Mouse (Mus musculus) liver, postnatal 0 days (tissue): ENCODE measurements around the gene Adipor2. TPM values are rescaled to one million over a fixed set of nuclear protein-coding genes. Genes with fewer than 3 reads are reported as not detected.

Experiments
- ATAC-seq: fragments of 200-750 bp; cut with Nextera tagmentation; 2 replicates; pipeline ENCODE4 v1.8.0; 2017; ENCODE audit warnings: mild to moderate bottlenecking, moderate library complexity
- DNase-seq: peaks from one replicate; pipeline ENCODE4 v3.0.0-alpha.2; 2016
- H3K27ac ChIP-seq: fragments of 300-500 bp; sonication (generic); 2 replicates; pipeline ENCODE4 v1.5.1; 2014; ENCODE audit warnings: antibody characterized with exemption, moderate library complexity, mild to moderate bottlenecking, low read depth
- H3K27me3 ChIP-seq: fragments of 300-500 bp; sonication (generic); 2 replicates; pipeline ENCODE4 v1.6.1; 2014; ENCODE audit warnings: low read length, control low read depth, mixed read lengths; ENCODE audit not compliant: insufficient read depth
- H3K36me3 ChIP-seq: fragments of 300-500 bp; sonication (generic); replicated peaks from 2 replicates; pipeline ENCODE4 v1.6.1; 2014; ENCODE audit warnings: mild to moderate bottlenecking, control low read depth, low read length, moderate library complexity, mixed read lengths; ENCODE audit not compliant: insufficient read depth
- H3K4me1 ChIP-seq: fragments of 300-500 bp; sonication (generic); 2 replicates; pipeline ENCODE4 v1.6.1; 2014; ENCODE audit warnings: antibody characterized with exemption, mild to moderate bottlenecking, control low read depth; ENCODE audit not compliant: insufficient read depth
- H3K4me2 ChIP-seq: fragments of 300-500 bp; sonication (generic); 2 replicates; pipeline ENCODE4 v1.6.1; 2014; ENCODE audit warnings: low read depth, mild to moderate bottlenecking, low read length, moderate library complexity, mixed read lengths
- H3K4me3 ChIP-seq: fragments of 300-500 bp; sonication (generic); 2 replicates; pipeline ENCODE4 v1.5.1; 2014; ENCODE audit warnings: low read depth, low read length
- H3K9ac ChIP-seq: fragments of 300-500 bp; sonication (generic); replicated peaks from 2 replicates; pipeline ENCODE4 v1.6.1; 2014; ENCODE audit warnings: mild to moderate bottlenecking, moderate library complexity
- H3K9me3 ChIP-seq: fragments of 300-500 bp; sonication (generic); 2 replicates; pipeline ENCODE4 v1.6.1; 2016; ENCODE audit warnings: mild to moderate bottlenecking, control low read depth, low read length, mixed read lengths
- CTCF ChIP-seq: sonication (generic); IDR thresholded peaks from 2 replicates; pipeline ENCODE4 v1.5.1; 2016; ENCODE audit warnings: antibody characterized with exemption, low read depth
- EP300 ChIP-seq: IDR thresholded peaks from 2 replicates; pipeline ENCODE4 v1.6.1; 2016; ENCODE audit warnings: antibody characterized with exemption, low read depth, mild to moderate bottlenecking
- WGBS: fragments of 180-500 bp; shearing (Covaris S2); extraction: QIAGEN DNeasy Blood & Tissue Kit; methylation state at CpG from one replicate; pipeline ENCODE4 v1.1.7; 2014; ENCODE audit not compliant: insufficient replicate concordance; 5-methylcytosine and 5-hydroxymethylcytosine counted together
- polyA plus RNA-seq: library from polyadenylated mRNA; unstranded; fragments of >200 nt; fragmentation: Nextera tagmentation; extraction: Ambion mirVana; gene quantifications from 2 replicates; pipeline ENCODE4 v1.2.1, GENCODE M21; 2015

The Adipor2 gene
- polyA plus RNA-seq, 1 experiment from 2014 or later = 58.6 TPM

DNA sequence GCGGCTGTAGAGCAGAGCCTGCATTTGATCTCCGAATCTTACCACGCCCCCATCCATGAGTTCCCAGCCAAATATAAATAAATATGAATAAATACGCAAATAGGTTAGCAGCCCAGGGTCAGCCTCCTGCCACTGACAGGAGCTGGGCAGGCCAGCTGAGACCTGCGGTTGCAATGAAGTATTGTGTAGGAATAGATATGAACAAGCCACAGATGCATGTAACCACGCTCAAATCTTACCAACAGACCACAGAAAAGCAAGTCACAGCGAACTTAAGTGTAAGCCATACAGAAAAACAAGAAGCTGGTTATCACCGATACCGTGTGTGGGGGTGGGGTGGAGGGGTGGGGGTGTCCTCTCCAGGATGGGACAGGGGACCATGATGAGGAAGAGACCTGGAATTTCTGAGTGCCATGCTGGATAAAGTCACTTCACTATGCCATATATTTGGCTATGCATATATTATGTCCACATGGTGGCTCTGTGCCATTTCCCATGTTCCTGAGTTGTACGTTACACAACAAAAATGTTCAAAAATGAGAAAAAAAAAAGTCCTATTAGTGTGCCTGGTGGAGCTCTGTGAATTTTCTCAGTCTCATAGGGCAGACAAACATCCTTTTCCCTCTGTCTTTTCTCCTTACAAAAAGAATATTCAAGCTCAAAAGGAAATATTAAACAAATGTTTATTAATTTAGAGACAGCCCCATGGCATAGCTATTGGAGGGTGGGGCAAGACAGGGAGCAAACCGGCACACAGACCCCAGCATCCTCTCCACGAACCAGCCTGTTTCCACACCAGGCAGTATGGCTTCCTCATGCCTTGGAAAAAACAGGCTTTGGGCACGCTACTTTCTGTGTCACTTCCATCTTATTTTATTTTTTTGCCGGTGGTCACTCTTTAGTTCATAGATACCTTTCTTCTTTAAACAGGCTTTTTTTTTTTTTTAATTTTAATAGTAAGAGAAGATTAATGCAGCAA lies 33.8 kb upstream of the Adipor2 start:
- Histone ChIP-seq H3K4me2 (peak overlapping the region; percentile 48), H3K27me3 (peaks cover 19% of the 10 kb centered on the region), H3K4me1 (peaks cover 7% of the 10 kb centered on the region; the same call in 1 of the 2 replicates), H3K27ac (no peak overlapping the region), H3K9me3 (no peaks in the 10 kb centered on the region), H3K4me3 (no peak overlapping the region), H3K9ac (no peak overlapping the region), H3K36me3 (no peaks in the 10 kb centered on the region)
- ATAC-seq (no peak), DNase-seq (no peak)
- 17% methylated on average over 14 of the region's 14 CpGs for WGBS
- TF ChIP-seq EP300 = no peak
- TF ChIP-seq CTCF = no peak

DNA sequence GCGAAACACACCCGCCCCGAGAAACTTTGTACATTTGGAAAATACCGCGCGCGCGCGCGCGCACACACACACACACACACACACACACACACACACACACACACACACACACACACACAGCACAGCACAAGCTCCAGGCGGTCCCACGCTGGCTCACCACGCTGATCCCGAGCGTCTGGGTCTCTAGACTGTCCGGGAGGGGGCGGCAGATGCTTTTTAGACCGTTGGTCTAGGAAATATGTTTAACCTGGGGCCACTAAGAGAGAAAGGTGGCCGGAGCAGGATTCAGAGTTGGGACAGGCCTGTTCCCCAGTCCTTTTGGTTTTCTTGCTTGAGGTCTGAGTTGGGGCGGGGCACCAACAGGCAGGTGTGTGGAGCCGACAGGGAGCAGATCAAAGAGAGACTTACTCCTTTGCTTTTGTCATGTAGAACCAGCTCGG lies 31.6 kb upstream of the Adipor2 start:
- Histone ChIP-seq H3K36me3 (no peaks in the 10 kb centered on the region), H3K4me1 (0 out of 2 replicates have a peak, but pooled peaks cover 7% of the 10 kb centered on the region), H3K9me3 (no peaks in the 10 kb centered on the region), H3K4me3 (peak overlapping the region; percentile 36), H3K27ac (no peak overlapping the region), H3K4me2 (peak overlapping the region; percentile 75), H3K9ac (peak overlapping the region; percentile 16; the same call in 1 of the 2 replicates), H3K27me3 (peaks cover 19% of the 10 kb centered on the region)
- DNase-seq = peak; percentile 71
- TF ChIP-seq CTCF (peak; percentile 67), EP300 (no peak)
- ATAC-seq = peak; percentile 72
- WGBS = 4% methylated on average over 23 of the region's 23 CpGs

GRCm38 (mm10) chr6:119448321-119449059 lies 31.0 kb upstream of the Adipor2 start:
- TF ChIP-seq EP300 (no peak), CTCF (no peak)
- Histone ChIP-seq H3K4me1 (0 out of 2 replicates have a peak, but pooled peaks cover 7% of the 10 kb centered on the region), H3K27ac (no peak overlapping the region), H3K4me3 (peak overlapping the region; percentile 36), H3K36me3 (no peaks in the 10 kb centered on the region), H3K9me3 (no peaks in the 10 kb centered on the region), H3K27me3 (peaks cover 19% of the 10 kb centered on the region), H3K9ac (peak overlapping the region; percentile 16; the same call in 1 of the 2 replicates), H3K4me2 (peak overlapping the region; percentile 75)
- ATAC-seq = peak; percentile 40; the same call in 1 of the 2 replicates
- no peak for DNase-seq
- 14% methylated on average over 18 of the region's 18 CpGs for WGBS

DNA sequence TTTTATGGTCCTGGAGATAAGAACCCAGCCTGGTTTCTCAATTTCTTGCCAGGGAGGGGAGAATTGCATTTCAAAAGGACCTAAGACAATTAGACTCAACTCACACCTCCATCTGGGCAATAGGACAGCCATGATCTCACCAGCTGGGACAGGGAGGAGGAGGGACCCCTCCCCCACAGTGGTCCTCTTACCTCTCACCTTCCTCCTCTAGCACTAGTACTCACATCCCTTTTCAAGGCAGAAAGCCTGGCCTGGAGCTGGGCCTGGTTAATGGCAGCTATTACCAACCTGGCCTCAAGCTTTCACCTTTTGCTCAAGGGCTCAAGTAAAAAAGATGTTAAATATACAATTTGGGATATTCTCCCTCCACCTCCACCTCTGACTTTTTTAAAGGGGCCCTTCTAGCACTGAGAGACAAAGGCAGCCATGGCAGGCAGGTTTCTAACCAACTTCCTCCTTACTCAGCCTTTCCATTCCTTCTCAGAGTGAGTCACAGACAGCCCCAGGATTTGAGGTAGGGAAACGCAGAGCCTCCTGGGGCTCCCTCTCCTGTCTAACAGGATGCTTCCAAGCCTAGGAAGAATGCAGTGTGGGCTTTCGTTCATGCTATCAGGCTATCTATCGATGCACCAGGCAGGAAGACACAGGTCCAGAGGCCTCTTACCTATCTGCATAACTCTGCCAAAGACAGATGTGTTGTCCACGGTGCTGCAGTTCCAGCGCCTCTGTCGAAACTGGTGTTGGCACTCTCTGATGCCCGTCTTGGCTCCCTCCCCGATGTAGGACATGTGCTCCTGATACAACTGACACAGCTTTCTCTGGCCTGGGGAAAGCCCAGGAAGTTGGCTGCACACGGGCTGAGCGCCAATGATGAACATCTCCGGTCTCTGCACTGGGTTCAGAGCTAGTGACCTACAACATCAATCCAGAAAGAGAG lies 28.4 kb upstream of the Adipor2 start:
- peaks cover 10% of the 10 kb centered on the region; the same call in 1 of the 2 replicates for H3K27me3 ChIP-seq

GRCm38 (mm10) chr6:119443742-119444645 lies 26.5 kb upstream of the Adipor2 start:
- H3K36me3 ChIP-seq = no peaks in the 10 kb centered on the region
- no peaks in the 10 kb centered on the region for H3K9me3 ChIP-seq
- H3K27ac ChIP-seq = no peak overlapping the region
- H3K4me2 ChIP-seq = peak overlapping the region; percentile 22; the same call in 1 of the 2 replicates
- no peak overlapping the region for H3K9ac ChIP-seq
- H3K4me1 ChIP-seq = 0 out of 2 replicates have a peak, but pooled peaks cover 3% of the 10 kb centered on the region
- DNase-seq (peak; percentile 87), ATAC-seq (peak; percentile 73)
- 0 out of 2 replicates have a peak, but pooled peaks cover 3% of the 10 kb centered on the region for H3K27me3 ChIP-seq
- no peak overlapping the region for H3K4me3 ChIP-seq
- WGBS = 28% methylated on average over 12 of the region's 12 CpGs
- TF ChIP-seq EP300 = no peak
- peak; percentile 96 for TF ChIP-seq CTCF

More for the DNA sequence above, 28.4 kb upstream of the Adipor2 start:
- H3K4me1 ChIP-seq = 0 out of 2 replicates have a peak, but pooled peaks cover 3% of the 10 kb centered on the region
- ATAC-seq (no peak), DNase-seq (no peak)
- H3K9me3 ChIP-seq = no peaks in the 10 kb centered on the region
- no peak overlapping the region for H3K27ac ChIP-seq
- TF ChIP-seq EP300 = no peak
- no peak for TF ChIP-seq CTCF
- no peak overlapping the region for H3K9ac ChIP-seq
- WGBS = 59% methylated on average over 11 of the region's 11 CpGs
- no peak overlapping the region for H3K4me3 ChIP-seq
- no peaks in the 10 kb centered on the region for H3K36me3 ChIP-seq
- H3K4me2 ChIP-seq = no peak overlapping the region
